22 mouse cellular contexts compared by ENCODE assay signal in the genomic region with DNA sequence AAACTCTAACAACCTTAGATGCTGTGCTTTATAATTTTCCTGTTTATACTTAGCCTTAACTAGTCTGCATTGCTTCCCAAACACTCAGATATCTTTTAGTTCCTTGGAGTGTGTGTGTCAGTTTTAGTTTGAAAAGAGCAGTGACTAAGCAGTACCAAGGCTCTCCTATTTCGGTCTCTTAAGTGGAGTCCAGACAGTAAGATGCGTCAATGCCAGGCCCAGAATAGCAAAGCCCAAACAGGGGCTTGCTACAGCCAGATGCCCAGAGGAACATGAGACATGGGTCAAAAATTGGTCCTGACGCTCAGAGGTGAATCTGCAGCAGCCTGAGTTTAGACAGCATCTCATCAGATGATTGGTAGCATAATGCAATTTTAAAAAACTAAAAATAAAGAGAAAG. TPM values are rescaled to one million over a fixed set of nuclear protein-coding genes. Genes with fewer than 3 reads are reported as not detected.
DNase-seq lines count a peak whose midpoint lies in the region; ATAC-seq and TF ChIP-seq lines count a peak whose summit lies in the region.
"Had no signal": no experiment of that assay in that cellular context is flagged by ENCODE, and none has a peak within 500 bp of the region (broad histone marks: within the 10 kb centered on the region; RNA-seq: fewer than 3 reads in every experiment).

No protein-coding gene starts in this region.

- H3K9ac ChIP-seq in heart, embryonic 13.5 days, result 0 out of 2 replicates have a peak overlapping the region, but pooled peaks have one; percentile 0
- H3K9ac ChIP-seq in stomach, postnatal 0 days (ENCODE audit: low read length), result no peak overlapping the region
- H3K9ac ChIP-seq: hindbrain, embryonic 13.5 days; midbrain, embryonic 13.5 days; neural tube, embryonic 13.5 days had no signal

- H3K4me1 ChIP-seq in heart, embryonic 13.5 days, result peaks cover 18% of the 10 kb centered on the region; the same call in 1 of the 2 replicates
- no peaks in the 10 kb centered on the region; the same call in 1 of the 2 replicates for H3K4me1 ChIP-seq in stomach, postnatal 0 days (replicated peaks; ENCODE audit: control insufficient read depth, insufficient read depth)
- H3K4me1 ChIP-seq: hindbrain, embryonic 13.5 days; neural tube, embryonic 13.5 days had no signal

- WGBS in heart, embryonic 13.5 days, result 40% methylated on average over 3 of the region's 3 CpGs
- WGBS in stomach, postnatal 0 days, result 67% methylated on average over 3 of the region's 3 CpGs

- H3K4me2 ChIP-seq in heart, embryonic 13.5 days, result no peak overlapping the region
- H3K4me2 ChIP-seq in stomach, postnatal 0 days (replicated peaks; ENCODE audit: low read depth), result no peak overlapping the region
- H3K4me2 ChIP-seq: hindbrain, embryonic 13.5 days; midbrain, embryonic 13.5 days; neural tube, embryonic 13.5 days had no signal

- no peak for TF ChIP-seq EP300 in stomach, postnatal 0 days (optimal IDR thresholded peaks at IDR 0.05)

- peaks cover 6% of the 10 kb centered on the region; the same call in 1 of the 2 replicates for H3K9me3 ChIP-seq in heart, embryonic 13.5 days
- no peaks in the 10 kb centered on the region for H3K9me3 ChIP-seq in stomach, postnatal 0 days (ENCODE audit: control insufficient read depth, low read length)
- H3K9me3 ChIP-seq: hindbrain, embryonic 13.5 days; midbrain, embryonic 13.5 days; neural tube, embryonic 13.5 days had no signal

- no peak overlapping the region for H3K27ac ChIP-seq in heart, embryonic 13.5 days (replicated peaks)
- H3K27ac ChIP-seq in stomach, postnatal 0 days (replicated peaks), result no peak overlapping the region
- H3K27ac ChIP-seq: hindbrain, embryonic 13.5 days; midbrain, embryonic 13.5 days; neural tube, embryonic 13.5 days had no signal

- ATAC-seq in frontal cortex, adult (ENCODE audit: low TSS enrichment), result peak; percentile 60; the same call in 1 of the 2 replicates
- ATAC-seq in heart, embryonic 13.5 days (ENCODE audit: extremely low read depth, insufficient number of reproducible peaks, low FRiP score, low TSS enrichment), result no peak
- no peak for ATAC-seq in stomach, postnatal 0 days (ENCODE audit: low FRiP score, low TSS enrichment)
- ATAC-seq: forebrain, embryonic 16.5 days; inflammation-experienced regulatory T-cells, adult 6 months; midbrain, embryonic 13.5 days had no signal

- no peak for DNase-seq in frontal cortex, postnatal 10 days (ENCODE audit: low spot score in 2 of 2)
- peak; percentile 30 for DNase-seq in layer of hippocampus, adult 9-11 months
- no peak for DNase-seq in layer of hippocampus, postnatal 10 days (ENCODE audit: low spot score in 2 of 2)
- peak; percentile 89 for DNase-seq in skeletal muscle tissue, adult 2 months (ENCODE audit: low read depth, low spot score)
- DNase-seq in embryo, embryonic 10 days (ENCODE audit: low spot score), result no peak
- no peak for DNase-seq in stomach, postnatal 0 days (ENCODE audit: low spot score)
- DNase-seq: adrenal gland, adult 8-10 months; cerebellum, postnatal 14 days; embryo, embryonic 11 days; kidney, adult 2 months; kidney, postnatal 10 days; liver; lung, postnatal 10 days; thymus, postnatal 36 days had no signal

- TF ChIP-seq CTCF in stomach, postnatal 0 days (IDR thresholded peaks at IDR 0.05; ENCODE audit: low read depth), result no peak

- H3K27me3 ChIP-seq in heart, embryonic 13.5 days (replicated peaks), result no peaks in the 10 kb centered on the region
- no peaks in the 10 kb centered on the region for H3K27me3 ChIP-seq in stomach, postnatal 0 days (ENCODE audit: control insufficient read depth, insufficient read depth, low read length)
- H3K27me3 ChIP-seq: hindbrain, embryonic 13.5 days; midbrain, embryonic 13.5 days; neural tube, embryonic 13.5 days had no signal

- H3K4me3 ChIP-seq in heart, embryonic 13.5 days, result no peak overlapping the region
- H3K4me3 ChIP-seq in stomach, postnatal 0 days (ENCODE audit: low read depth, low read length), result no peak overlapping the region
- H3K4me3 ChIP-seq: hindbrain, embryonic 13.5 days; midbrain, embryonic 13.5 days; neural tube, embryonic 13.5 days had no signal

- H3K36me3 ChIP-seq in heart, embryonic 13.5 days, result no peaks in the 10 kb centered on the region
- H3K36me3 ChIP-seq in stomach, postnatal 0 days (ENCODE audit: control insufficient read depth, insufficient read depth, low read length), result no peaks in the 10 kb centered on the region
- H3K36me3 ChIP-seq: hindbrain, embryonic 13.5 days; midbrain, embryonic 13.5 days; neural tube, embryonic 13.5 days had no signal

RNA-seq across cellular contexts. Expression of gene Tlr3, which starts 41.2 kb away (rescaled TPM):
- 1 to 10 TPM; 6.1 to 6.2 TPM for total RNA-seq in layer of hippocampus, postnatal 10 days (2021)
- polyA plus RNA-seq in heart, embryonic 13.5 days (2015; fragmentation: Nextera tagmentation; extraction: Ambion mirVana), result 1.8 TPM in 2 replicates
- polyA plus RNA-seq in stomach, postnatal 0 days (2015; fragmentation: Nextera tagmentation; extraction: Ambion mirVana), result 2.9 and 3.2 TPM in 2 replicates

RNA-seq across cellular contexts. Expression of gene Sorbs2, which starts 55.5 kb away (rescaled TPM):
- 100 to 1,000 TPM; 132 to 149 TPM for total RNA-seq in layer of hippocampus, postnatal 10 days (2021)
- polyA plus RNA-seq in heart, embryonic 13.5 days (2015; fragmentation: Nextera tagmentation; extraction: Ambion mirVana), result 334 and 345 TPM in 2 replicates
- polyA plus RNA-seq in stomach, postnatal 0 days (2015; fragmentation: Nextera tagmentation; extraction: Ambion mirVana), result 19.0 and 21.1 TPM in 2 replicates
- total RNA-seq: granulocyte monocyte progenitor cell, adult 5-6 weeks had no signal

Comparison
In these comparisons a context has a peak if more than half of its experiments do, and no peak if none do; other contexts are left out.
1. DNase-seq: peak in layer of hippocampus, adult 9-11 months (single experiment) and skeletal muscle tissue, adult 2 months (single experiment); none in frontal cortex, postnatal 10 days (0 of 2), layer of hippocampus, postnatal 10 days (0 of 2), embryo, embryonic 10 days (single experiment) and stomach, postnatal 0 days (single experiment).
2. RNA of gene Sorbs2, which starts 55.5 kb away (polyA plus RNA-seq): 334 to 345 TPM in heart, embryonic 13.5 days; 19.0 to 21.1 TPM in stomach, postnatal 0 days; every median in the first group is over 10 times any median in the second.